Mouse (Mus musculus) lung, adult 18-20 months (tissue): ENCODE data around the gene Chaf1b.

Source experiments
- DNase-seq, 2 experiments: peaks; one replicate each; pipeline ENCODE4 v3.0.0; 2022; ENCODE audit warnings: mixed read lengths in 2 of 2

Gene Chaf1b

GRCm38 (mm10) chr16:93883423-93884085 lies at the start of gene Chaf1b:
Chaf1b (plus strand) TSS chr16:93883901.
- peak; percentile 97 for DNase-seq

GRCm38 (mm10) chr16:93834076-93834475 lies 49.6 kb upstream of the Chaf1b start:
- no peak for DNase-seq

GRCm38 (mm10) chr16:93839049-93839448 lies 44.7 kb upstream of the Chaf1b start:
- DNase-seq = no peak

GRCm38 (mm10) chr16:93850527-93850926 lies 33.2 kb upstream of the Chaf1b start:
- no peak for DNase-seq

GRCm38 (mm10) chr16:93859967-93860366 lies 23.7 kb upstream of the Chaf1b start:
- DNase-seq = peak in 1 of 2 experiments; percentile 20

- DNase-seq = peak; percentile 33 to 78
These were observed 23.0 kb upstream of the Chaf1b start for GRCm38 (mm10) chr16:93860686-93861085.

GRCm38 (mm10) chr16:93874841-93875240 lies 8.9 kb upstream of the Chaf1b start:
- peak in 1 of 2 experiments; percentile 12 for DNase-seq

GRCm38 (mm10) chr16:93877612-93878380 lies 5.9 kb upstream of the Chaf1b start:
- DNase-seq = no peak

- peak; percentile 15 to 20 for DNase-seq
These were observed 503 bp downstream of the Chaf1b start for GRCm38 (mm10) chr16:93884086-93884721.

GRCm38 (mm10) chr16:93884722-93885113 lies 1.0 kb downstream of the Chaf1b start:
- no peak for DNase-seq

- no peak for DNase-seq
These were observed 4.8 kb downstream of the Chaf1b start for GRCm38 (mm10) chr16:93888481-93888880.

- DNase-seq = no peak
These were observed 7.4 kb downstream of the Chaf1b start for GRCm38 (mm10) chr16:93890948-93891604.

GRCm38 (mm10) chr16:93893285-93893684 lies 9.6 kb downstream of the Chaf1b start:
- DNase-seq = no peak

GRCm38 (mm10) chr16:93903027-93903426 lies 19.3 kb downstream of the Chaf1b start:
- no peak for DNase-seq

- DNase-seq = peak; percentile 46 to 50
These were observed 22.7 kb downstream of the Chaf1b start for GRCm38 (mm10) chr16:93906156-93907014.

- DNase-seq = no peak
These were observed 24.1 kb downstream of the Chaf1b start for GRCm38 (mm10) chr16:93907761-93908160.

GRCm38 (mm10) chr16:93908196-93908595 lies 24.5 kb downstream of the Chaf1b start:
- no peak for DNase-seq

GRCm38 (mm10) chr16:93909936-93910335 lies 26.2 kb downstream of the Chaf1b start:
- DNase-seq = no peak

- DNase-seq = no peak
These were observed 27.3 kb downstream of the Chaf1b start for GRCm38 (mm10) chr16:93910735-93911665.

GRCm38 (mm10) chr16:93912158-93912557 lies 28.5 kb downstream of the Chaf1b start:
- DNase-seq = no peak

- no peak for DNase-seq
These were observed 29.1 kb downstream of the Chaf1b start for GRCm38 (mm10) chr16:93912808-93913207.
